Mouse (Mus musculus) heart, adult 8-10 months (tissue): ENCODE data around the gene Slc6a5. TPM values are rescaled to one million over a fixed set of nuclear protein-coding genes. Genes with fewer than 3 reads are reported as not detected.

ENCODE experiments used
- DNase-seq: peaks from one replicate; pipeline ENCODE4 v3.0.0; 2022; ENCODE audit warnings: low spot score
- total RNA-seq, 4 experiments: library from RNA; stranded (reverse); gene quantifications; 2 replicates each; pipeline ENCODE4 v1.2.4; 2022

The Slc6a5 gene
- total RNA-seq: not detected

DNA sequence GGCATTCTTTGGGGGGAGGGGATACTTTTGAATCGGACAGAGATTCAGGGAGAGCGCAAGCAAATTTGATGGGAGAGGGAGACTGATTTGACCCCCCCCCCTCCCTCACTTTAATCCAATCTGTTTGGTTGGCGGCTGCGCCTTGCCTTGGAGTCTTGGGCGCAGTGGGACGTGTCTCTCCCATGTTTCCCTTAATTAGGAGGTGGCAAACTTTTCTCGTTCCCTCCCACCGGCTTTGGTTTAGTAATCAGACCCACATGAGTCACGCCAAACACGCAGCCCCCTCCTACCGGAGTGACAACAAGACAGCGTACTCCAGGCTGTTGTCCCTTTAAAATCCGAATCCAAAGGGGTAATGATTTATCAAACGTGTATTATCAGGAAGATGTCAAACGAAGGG is at the start of gene Slc6a5:
Gene Slc6a5 (plus strand): TSS at position 297 of the 400 bp plus-strand sequence.
- DNase-seq: no peak

DNA sequence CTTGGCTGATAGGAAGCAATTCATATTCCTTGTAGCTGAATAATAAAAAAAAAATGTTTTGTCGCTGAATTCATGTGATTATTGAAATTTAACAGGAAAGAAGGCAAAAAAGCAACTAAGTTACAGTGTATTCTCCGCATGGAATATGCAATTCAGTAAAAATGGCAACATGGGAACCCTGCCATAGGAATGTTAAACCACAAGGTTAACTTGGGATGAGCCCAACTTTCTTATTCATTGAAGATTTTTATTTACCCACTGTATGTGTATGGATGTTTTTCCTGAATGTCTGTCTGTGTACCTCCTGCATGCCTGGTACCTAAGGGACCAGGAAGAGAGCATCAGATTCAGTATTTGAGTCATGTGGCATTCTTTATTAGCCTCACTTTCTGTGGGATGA is 48.8 kb upstream of the Slc6a5 start:
- DNase-seq: no peak

DNA sequence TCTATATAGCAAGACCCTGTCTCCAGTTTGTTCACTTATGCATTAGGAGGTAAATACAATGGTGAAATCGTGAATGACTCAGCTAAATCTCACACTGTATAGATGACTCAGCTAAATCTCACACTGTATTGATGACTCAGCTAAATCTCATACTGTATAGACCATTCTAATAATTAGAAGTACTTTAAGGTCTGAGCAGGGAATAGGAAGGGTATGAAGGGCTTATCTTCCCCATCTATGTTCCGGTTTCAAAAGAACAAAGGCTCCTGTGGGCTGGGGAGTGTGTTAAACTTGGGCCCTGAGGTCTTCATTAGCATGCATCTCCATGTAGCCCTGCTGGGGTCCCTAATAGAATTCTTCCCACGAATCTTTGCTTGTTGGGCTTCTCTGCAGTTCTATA is 46.2 kb upstream of the Slc6a5 start:
- DNase-seq: no peak

DNA sequence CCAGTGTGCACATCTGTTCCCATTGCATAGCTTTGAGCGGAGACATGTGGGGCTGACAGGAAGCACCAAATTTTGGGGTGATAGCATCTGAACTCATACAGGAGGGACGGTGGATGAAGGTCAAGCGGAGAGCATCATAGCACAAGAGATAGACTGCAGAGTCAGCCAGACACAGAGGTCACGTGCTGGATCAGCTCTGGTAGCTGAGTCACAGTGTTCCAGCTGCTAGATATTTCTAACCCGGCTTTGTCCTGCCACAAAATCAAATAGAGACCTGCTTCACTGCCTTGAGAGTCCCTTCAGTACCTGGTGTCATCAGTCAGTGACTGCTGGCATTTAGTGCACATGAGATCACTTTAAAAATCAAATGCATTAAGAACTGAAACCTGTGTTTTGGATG is 40.3 kb upstream of the Slc6a5 start:
- no peak for DNase-seq

DNA sequence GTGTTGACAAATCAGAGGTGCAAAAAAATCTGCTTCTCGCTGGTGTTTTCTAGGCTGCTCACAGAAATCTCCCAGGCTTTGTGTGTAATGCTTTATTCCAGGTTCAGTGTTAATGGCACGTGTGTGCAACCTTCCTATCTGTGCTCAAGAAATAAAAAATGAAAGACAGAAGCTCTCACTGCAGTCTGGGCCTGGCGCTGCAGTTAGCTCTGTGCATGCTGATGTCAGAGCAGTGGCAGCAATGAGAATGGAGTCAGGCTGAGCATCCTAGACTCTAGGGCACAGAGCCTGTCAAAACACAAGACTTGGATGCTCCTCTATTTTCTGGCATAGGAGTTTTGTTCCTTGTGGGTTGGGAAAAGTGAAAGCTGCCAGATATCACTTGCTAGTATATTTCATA is 39.7 kb upstream of the Slc6a5 start:
- DNase-seq: no peak

DNA sequence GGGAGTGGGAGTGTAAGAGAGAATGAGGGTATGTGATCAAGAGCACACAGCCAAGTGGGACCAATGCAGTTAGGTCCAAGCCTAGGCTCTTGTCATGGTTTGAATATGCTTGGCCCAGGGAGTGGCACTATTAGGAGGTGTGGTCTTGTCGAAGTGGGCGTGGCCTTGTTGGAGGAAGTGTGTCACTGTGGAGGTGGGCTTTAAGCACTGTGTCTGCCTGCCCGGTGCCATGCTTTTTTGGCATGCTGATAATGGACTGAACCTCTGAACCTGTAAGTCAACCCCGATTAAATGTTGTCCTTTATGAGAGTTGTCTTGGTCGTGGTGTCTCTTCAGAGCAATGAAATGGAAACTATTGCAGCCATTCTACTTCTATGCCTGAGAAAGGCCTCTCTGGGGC is 32.6 kb upstream of the Slc6a5 start:
- DNase-seq: no peak

DNA sequence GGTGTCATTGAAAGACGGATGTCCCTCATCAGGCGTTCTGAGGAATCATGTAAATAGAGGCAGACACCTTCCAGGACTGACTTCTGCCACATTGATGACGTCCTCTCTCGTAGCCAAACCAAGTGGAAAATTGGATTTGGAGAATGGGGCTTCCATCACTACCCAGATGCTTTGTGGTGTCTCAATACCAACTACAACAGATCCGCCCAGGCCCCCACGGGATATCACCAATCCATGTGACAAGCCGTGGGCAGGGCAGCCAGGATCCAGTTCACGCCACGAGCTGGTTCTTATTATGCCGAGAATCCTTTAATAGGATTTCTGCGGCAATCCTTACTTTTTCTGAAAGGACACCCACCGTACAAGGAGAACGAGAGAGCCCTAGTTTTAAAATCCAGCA is 30.9 kb upstream of the Slc6a5 start:
- DNase-seq: no peak

DNA sequence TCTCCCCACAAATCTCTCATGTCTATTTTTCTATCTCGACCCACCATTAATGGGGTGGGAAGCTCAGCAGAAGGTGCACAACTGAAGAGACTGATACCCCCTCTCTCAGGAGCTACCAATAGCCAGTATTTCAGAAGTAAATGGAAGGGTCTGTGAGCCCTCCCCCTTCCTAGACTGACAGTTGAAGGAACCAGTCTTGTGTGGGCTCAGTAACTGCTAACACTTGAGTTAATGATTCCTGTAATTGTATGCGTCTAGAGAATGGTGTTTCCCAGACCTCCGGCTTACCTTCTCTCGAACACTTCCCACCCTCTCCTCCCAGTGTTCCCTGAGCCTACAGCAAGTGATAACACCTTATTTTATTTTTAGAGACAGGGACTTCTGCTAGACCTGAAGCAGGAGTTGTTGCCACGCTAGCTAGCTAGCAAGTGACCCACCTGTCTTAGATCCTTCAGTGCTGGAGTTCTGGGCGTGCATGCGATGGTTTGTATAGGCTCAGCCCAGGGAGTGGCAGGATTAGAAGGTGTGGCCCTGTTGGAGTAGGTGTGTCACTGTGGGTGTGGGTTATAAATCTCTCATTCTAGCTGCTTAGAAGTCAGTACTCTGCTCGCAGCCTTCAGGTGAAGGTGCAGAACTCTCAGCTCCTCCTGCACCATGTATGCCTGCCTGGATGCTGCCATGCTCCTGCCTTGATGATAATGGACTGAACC is 29.8 kb upstream of the Slc6a5 start:
- DNase-seq: no peak

DNA sequence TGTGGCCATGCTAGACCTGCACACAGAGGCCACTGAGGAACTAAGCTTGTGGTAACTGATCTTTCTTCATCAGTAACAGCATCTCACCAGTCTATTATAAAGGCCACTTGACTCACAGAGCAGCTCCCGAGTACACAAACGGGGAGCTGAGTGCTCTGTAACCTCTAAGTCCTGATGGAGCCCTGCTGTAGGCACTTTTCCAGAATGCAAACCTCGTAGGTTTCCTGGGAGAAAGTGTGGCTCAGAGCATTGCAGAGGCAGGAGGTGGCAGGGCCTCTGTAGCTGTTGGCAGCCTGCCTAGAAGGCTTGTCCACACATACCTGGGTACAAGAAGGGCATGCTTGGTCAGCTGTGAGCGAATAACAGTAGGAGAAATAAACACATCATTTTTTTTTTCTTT is 27.7 kb upstream of the Slc6a5 start:
- no peak for DNase-seq

DNA sequence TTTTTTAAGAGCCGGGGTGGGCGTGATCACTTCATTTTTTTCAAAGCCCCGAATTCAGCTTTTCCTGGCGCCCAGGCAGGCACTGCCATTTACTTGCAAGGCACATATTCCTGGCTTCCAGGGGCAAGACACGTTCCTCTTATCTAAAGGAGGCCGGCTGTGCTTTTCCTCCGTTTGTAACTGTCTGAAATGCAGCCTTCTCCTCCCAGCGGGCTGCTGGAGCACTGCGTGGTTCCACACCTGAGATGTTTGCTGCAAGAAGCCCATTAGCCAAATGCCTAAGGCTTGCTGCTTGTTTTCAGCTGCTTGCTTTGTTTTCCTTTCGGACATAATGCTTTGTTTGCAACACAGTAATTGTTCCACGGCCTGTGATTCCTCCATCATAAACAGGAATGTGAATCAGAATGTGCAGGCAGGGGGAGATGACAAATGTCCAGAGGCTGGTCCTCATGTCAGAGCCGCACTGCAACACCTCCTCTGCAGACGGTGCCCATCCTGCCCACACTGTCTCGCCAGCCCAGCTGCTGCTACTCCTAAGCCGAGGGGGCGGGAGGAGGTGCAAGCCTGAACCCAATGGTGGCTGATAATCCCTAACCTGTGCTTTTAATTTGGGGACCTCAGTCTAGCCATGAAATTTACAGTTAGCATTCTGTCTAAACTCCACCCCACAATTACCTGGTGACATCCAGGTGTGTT is 27.1 kb upstream of the Slc6a5 start:
- no peak for DNase-seq

DNA sequence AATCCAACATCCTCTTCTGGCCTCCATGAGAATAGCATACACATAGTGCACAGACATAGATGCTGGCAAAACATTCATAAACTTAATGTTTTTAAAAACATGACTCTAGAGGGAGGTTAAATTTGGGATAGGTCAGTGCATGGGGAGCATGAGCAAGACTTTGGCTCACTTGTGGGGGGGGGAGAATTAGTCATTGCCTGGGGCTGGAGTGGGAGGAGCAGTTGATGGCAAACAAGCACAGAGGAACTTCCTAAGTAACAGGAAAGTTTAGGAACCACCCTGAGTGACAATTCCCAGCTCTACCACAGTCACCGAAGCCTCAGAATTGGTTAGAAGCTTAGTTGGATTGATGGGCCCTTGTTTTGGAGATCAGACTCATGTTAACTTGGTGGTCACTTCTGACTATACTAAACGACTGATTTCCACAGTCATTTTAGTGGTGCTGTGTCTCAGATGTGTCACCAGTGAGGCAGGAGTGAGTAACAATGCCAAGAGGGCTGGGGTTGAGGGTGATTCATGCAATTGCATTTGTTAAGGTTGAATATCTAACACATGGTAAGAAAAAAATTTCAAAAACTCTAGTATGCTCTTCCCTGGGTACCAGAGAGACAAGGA is 22.1 kb upstream of the Slc6a5 start:
- no peak for DNase-seq

DNA sequence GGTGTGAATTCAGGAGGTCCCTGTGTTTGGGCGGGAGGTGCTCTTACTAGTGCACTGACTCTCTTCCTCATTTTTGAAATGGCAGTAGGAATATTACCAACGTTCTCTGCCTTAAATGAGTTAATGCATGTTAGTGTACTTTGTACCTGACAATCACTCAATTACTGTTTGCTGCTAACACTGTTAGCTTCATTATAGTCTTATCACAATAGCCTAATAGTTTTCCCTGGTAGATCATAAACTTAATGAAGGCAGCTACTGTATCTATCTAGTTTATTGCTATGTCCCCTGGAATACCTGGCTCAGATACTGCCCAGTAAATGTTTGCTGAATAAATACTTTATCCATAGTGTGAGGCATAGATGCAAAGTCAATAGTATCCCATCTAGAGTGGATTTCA is 15.2 kb upstream of the Slc6a5 start:
- DNase-seq: no peak

DNA sequence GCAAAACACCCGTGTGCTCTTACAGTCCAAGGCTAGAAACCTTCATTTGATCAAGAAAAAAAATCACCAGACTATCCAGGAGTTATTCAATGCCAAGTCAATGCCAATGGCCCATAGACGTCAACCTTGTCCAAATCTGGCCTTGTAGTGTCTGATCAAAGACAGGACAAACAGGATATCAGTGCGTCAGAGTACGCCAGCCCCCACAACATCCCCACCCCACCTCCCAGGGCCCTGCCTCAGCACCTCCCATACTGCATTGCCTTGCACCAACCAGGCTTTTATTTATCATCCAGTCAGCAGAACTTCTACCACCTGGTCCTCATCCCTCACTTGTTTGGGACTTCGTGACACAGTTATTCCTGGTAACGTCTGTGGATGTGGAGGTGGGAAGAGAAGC is 14.7 kb upstream of the Slc6a5 start:
- DNase-seq: no peak

DNA sequence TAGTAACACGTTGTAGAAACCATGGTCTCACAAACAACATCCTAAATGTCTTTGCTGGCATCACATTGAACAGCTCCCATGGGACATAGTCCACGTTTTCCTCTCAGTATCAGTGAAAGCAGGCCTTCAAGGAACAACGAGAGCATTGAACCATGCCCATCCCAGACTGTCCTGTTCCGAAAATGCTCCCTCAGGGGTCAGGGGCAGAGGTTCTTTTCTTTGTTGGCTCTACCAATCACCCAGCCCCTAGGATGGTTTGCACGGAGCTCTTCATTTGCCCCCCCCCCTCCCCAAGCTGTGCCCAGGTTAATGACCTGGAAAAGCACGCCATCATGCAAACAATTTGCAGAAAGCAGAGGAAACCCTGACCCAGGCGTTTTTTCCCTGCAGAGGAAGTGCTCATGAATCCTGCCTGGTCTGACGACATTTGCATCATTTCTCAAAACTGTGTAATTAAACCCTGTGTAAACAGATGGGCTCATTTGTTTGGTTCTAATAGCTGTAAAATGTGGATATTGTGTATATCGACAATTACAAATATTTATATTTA is 7.9 kb upstream of the Slc6a5 start:
- DNase-seq: no peak

DNA sequence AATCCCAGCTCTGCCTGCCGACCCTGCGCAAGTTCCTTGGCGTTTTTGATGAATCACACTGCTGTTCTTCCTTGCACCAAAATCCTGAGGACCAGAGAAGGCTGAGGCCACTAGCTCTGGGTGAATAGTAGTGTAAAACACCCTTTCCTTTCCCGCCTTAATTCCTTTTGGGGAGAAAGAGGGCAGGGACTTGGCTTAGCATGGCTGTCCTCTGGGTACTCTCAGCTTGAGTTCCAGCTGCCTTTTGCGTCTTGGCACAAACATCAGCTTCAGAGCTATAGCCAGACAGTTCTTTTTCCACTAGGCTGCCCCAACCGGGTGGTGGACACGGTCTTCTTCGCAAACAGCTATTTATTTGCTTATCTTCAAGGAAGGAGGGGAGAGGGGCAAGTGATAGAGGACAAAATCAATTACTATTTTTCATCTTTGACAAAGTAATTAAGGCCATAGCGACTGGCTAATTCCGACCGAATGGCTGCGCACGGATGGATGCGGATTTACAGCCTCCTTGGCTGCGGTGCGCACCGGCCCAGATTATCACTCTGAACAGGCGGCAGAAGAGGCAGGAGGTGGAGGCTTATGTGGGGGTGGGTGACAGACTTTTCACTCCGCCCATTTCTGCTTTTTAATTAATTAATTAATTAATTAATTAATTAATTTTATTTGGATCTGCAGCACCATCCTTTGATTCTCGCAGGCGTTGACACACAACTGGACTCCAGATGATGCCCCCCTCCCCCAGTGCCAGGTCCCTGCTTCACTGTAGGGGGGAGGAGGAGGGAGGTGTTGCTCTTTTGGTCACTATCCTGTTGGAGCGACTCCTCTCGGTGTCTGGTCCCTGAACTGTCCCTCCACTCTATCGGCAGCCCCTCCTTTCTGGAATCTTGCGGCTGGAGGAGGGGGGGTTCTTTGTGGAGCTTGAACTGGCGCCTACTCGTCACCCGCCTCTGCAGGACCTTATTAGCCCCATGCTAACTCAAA is 2.5 kb upstream of the Slc6a5 start:
- no peak for DNase-seq

DNA sequence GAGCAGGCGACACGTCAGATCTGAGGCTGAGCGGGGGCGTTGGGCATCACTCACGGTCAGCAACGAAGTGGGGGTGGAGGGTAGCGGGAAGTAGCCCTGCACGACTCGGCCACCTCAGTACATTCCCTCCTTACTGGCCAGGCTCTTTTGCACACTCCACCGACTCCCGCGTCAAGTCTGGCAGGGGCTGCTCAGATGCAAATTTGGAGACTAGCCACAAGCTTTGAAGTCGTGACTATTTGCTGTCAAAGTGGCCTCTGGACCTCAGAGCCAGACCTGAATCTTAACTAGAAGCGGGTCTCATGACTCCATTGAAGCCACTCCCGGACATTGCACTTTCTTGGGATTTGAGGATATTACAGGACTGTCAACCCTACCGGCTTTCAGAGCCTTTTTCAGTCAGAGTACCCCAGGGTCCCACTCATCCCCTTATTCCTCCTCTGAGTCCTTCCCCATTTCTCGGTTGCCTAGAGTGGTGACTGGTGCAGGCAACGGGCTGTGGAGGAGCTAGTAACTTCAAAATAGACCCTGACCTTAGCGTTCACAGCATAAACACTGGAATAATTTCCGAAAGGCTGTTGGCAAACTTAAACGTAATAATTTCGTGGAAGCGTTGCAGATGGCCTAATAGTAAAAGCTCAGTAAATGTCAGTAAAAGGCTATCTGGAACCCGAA is 1.6 kb upstream of the Slc6a5 start:
- DNase-seq: no peak

DNA sequence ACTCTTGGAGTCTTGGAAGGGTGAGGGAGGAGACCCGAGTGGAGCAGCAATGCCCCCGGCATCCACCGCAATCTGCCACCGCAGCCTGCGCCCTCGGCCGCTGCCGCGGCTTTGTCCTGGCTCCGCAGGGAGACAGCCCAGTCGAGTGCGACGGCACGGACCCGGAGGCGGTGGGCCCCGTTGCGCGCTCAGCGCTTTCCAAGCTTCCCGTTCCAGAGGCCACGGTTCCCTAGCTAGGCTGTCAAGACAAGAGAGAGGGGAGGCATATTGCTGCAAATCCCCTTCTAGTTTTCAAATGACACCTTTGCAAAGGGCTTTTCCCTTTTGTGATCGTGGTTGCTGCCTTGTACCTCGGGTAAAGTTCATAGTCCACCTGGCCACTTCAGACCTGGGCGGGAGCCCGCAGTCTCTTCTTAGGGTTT is 945 bp upstream of the Slc6a5 start:
- no peak for DNase-seq

DNA sequence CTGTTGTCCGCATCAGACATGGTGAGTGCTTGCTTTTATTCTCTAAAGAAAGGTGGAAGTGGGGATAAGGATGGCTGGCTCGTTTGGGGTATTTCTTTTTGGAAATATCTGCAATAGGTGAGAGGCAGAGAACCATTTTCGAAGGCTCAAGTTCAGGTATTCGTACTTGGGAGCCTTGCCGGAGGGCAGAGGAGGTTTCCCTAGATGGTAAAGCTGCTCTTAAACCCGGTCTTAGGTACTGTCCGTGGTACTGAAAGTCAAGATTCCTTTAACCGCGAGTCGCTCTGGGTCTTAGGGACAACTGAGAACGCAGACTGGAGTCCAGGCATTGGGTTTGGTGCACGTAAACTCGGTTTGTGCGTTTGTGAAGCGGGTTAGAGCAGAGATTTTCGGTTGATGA is 415 bp downstream of the Slc6a5 start:
- DNase-seq: no peak

DNA sequence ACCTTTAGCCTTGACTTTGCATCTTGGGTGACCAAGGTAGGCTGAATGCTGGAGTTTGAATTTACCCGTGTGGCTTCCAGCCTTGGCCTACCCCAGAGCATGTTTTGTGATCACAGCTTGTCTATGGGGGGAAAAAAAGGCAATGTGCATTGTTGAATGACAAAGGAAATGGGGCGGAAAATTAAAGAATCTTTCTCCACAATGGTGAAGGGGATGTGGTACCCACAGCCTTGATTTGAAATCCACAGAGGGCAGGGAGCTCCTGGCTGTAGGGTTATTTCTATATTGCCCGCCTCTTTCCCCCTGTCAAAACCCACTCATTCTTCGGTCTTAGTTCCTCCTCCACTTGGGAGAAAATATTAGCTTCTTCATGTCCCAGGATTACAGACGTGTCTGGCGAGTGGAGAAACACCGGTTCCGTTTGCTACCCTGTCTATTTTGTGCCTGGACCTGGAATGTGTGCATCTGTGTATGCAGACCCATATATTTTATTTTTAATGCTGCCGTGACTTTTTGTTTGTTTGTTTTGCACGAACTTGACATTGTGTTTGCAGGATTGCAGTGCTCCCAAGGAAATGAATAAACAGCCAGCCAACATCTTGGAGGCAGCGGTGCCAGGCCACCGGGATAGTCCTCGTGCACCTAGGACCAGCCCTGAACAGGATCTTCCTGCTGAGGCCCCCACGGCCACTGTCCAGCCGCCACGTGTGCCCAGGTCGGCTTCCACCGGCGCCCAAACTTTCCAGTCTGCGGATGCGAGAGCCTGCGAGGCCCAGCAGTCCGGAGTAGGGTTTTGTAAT is 1.4 kb downstream of the Slc6a5 start:
- DNase-seq: no peak

DNA sequence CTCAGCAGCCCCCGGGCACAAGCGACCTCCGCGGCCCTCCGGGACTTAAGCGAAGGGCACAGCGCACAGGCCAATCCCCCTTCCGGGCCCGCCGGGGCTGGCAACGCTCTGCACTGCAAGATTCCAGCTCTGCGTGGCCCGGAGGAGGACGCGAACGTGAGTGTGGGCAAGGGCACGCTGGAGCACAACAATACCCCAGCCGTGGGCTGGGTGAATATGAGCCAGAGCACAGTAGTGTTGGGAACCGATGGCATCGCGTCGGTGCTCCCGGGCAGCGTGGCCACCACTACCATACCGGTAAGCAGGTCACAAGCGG is 2.0 kb downstream of the Slc6a5 start:
- no peak for DNase-seq
